Mouse (Mus musculus) gastrocnemius, adult 2 months (tissue): ENCODE measurements around the gene Stx8. TPM values are rescaled to one million over a fixed set of nuclear protein-coding genes. Genes with fewer than 3 reads are reported as not detected.

Experiments used
- DNase-seq: peaks from one replicate; pipeline ENCODE4 v3.0.0; 2022
- H3K27ac ChIP-seq: fragments of 200-600 bp; 2 replicates; pipeline ENCODE4 v1.8.1; 2022; ENCODE audit warnings: mild to moderate bottlenecking
- H3K4me3 ChIP-seq: fragments of 200-600 bp; 2 replicates; pipeline ENCODE4 v1.8.1; 2022; ENCODE audit warnings: mild to moderate bottlenecking, moderate library complexity
- CTCF ChIP-seq: fragments of 200-600 bp; IDR thresholded peaks from 2 replicates; pipeline ENCODE4 v1.8.1; 2022; ENCODE audit warnings: antibody characterized with exemption, mild to moderate bottlenecking, moderate library complexity
- intact Hi-C: fragments of 180-260 bp; cut with DNase I; formaldehyde crosslinking; loops from one replicate; pipeline ENCODE4 v1.15.1; 2025
- total RNA-seq, 2 experiments: library from RNA; stranded (reverse); gene quantifications; 2 replicates each; pipeline ENCODE4 v1.2.3; 2021

Gene Stx8
- total RNA-seq, 2 experiments from 2014 or later, result 21.0 to 25.9 TPM

DNA sequence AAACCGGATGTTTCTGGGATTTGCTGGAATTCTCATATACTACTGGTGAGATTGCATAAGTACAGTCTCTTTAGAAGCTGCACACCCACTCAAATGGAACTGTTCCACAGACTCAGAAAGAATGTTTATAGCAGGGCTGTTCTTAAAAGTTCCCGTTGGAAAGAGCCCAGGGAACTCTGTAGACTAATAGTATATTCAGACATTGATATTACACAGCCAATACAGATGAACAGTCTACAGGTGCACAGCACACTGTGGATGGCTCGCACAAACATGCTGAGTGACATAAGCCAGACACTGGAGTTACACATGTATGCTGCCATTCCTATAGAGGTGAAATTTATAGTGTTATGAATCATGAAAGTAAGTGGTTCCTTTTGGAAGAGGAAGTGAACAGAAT, 32.9 kb downstream of the Stx8 start:
- no peak for DNase-seq
- Histone ChIP-seq H3K4me3 (no peak overlapping the region), H3K27ac (no peak overlapping the region)
- intact Hi-C loops, result no loop called here
- TF ChIP-seq CTCF, result no peak

DNA sequence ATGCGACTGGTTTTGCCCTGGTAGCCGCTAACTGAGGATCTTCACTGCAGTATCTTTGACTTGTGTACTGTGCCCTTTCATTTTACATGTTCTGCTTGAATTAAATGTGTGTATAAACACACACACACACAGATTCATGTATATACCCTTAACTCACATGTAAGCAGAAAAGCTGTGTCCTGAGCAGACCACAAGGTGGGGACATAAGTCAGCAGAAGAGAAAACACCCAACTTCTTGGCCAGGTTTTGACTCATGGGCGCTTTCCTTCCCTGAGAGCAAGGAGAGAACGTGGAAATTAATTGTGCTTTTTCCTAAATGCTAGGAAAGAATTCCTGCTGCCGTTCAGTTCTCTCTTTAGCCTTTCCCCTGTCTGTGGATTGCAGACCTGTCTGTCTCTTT, 33.6 kb downstream of the Stx8 start:
- intact Hi-C loops, result no loop called here
- Histone ChIP-seq H3K27ac (no peak overlapping the region), H3K4me3 (no peak overlapping the region)
- DNase-seq, result no peak
- peak; percentile 32; the same call in 1 of the 2 replicates for TF ChIP-seq CTCF

- DNase-seq, result peak; percentile 73
- no peak overlapping the region for H3K27ac ChIP-seq
- intact Hi-C loops, result loop anchor here (1.0 kb wide), 1 partner anchor 404 kb away; no protein-coding TSS in a partner anchor
- peak; percentile 96 for TF ChIP-seq CTCF
- no peak overlapping the region for H3K4me3 ChIP-seq
Measured at GRCm38 (mm10) chr11:68004191-68004590, 38.2 kb downstream of the Stx8 start.

- intact Hi-C loops, result no loop called here
- Histone ChIP-seq H3K4me3 (no peak overlapping the region), H3K27ac (no peak overlapping the region)
- DNase-seq, result no peak
- no peak for TF ChIP-seq CTCF
Measured at GRCm38 (mm10) chr11:68006216-68006789, 40.3 kb downstream of the Stx8 start.

- no peak overlapping the region for H3K27ac ChIP-seq
- intact Hi-C loops, result no loop called here
- no peak for DNase-seq
- H3K4me3 ChIP-seq, result no peak overlapping the region
- TF ChIP-seq CTCF, result no peak
Measured at GRCm38 (mm10) chr11:68007645-68008044, 41.7 kb downstream of the Stx8 start.

- Histone ChIP-seq H3K4me3 (no peak overlapping the region), H3K27ac (no peak overlapping the region)
- no peak for DNase-seq
- TF ChIP-seq CTCF, result no peak
- intact Hi-C loops, result no loop called here
Measured at GRCm38 (mm10) chr11:68009377-68009776, 43.4 kb downstream of the Stx8 start.

GRCm38 (mm10) chr11:68012207-68012606, 46.2 kb downstream of the Stx8 start:
- TF ChIP-seq CTCF, result no peak
- intact Hi-C loops, result no loop called here
- no peak for DNase-seq
- no peak overlapping the region for H3K4me3 ChIP-seq
- H3K27ac ChIP-seq, result no peak overlapping the region

GRCm38 (mm10) chr11:68018191-68018590, 52.2 kb downstream of the Stx8 start:
- TF ChIP-seq CTCF, result no peak
- H3K27ac ChIP-seq, result no peak overlapping the region
- no peak for DNase-seq
- H3K4me3 ChIP-seq, result no peak overlapping the region
- intact Hi-C loops, result no loop called here

GRCm38 (mm10) chr11:68019156-68019555, 53.2 kb downstream of the Stx8 start:
- Histone ChIP-seq H3K4me3 (no peak overlapping the region), H3K27ac (no peak overlapping the region)
- TF ChIP-seq CTCF, result no peak
- no peak for DNase-seq
- intact Hi-C loops, result no loop called here

DNA sequence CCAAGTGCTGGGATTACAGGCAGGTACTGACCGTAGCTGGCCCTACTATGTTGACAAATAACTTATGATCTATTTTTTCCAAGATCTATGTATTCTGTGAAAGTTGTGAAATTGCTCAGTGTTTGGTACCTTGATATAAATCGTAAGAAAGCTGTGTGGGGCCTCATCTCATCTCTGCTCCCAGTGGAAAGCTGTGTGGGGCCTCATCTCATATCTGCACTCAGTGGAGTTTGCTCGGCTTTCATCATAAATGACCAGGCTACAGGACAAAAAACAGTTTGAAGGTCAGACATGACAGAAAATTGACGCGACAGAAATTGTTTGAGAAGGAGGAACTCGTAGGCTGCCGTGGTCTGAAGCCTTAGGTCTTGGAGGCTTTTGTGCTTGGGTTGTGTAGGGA, 56.0 kb downstream of the Stx8 start:
- intact Hi-C loops, result no loop called here
- H3K27ac ChIP-seq, result no peak overlapping the region
- TF ChIP-seq CTCF, result no peak
- no peak overlapping the region for H3K4me3 ChIP-seq
- no peak for DNase-seq

- TF ChIP-seq CTCF, result no peak
- intact Hi-C loops, result no loop called here
- 0 out of 2 replicates have a peak overlapping the region, but pooled peaks have one; percentile 5 for H3K27ac ChIP-seq
- DNase-seq, result no peak
- no peak overlapping the region for H3K4me3 ChIP-seq
Measured at GRCm38 (mm10) chr11:68022895-68023294, 56.9 kb downstream of the Stx8 start.

GRCm38 (mm10) chr11:68023811-68024369, 57.9 kb downstream of the Stx8 start:
- Histone ChIP-seq H3K4me3 (no peak overlapping the region), H3K27ac (no peak overlapping the region)
- intact Hi-C loops, result no loop called here
- no peak for DNase-seq
- no peak for TF ChIP-seq CTCF

- Histone ChIP-seq H3K4me3 (no peak overlapping the region), H3K27ac (no peak overlapping the region)
- no peak for DNase-seq
- intact Hi-C loops, result no loop called here
- peak; percentile 23; the same call in 1 of the 2 replicates for TF ChIP-seq CTCF
Measured at GRCm38 (mm10) chr11:68026590-68026989, 60.6 kb downstream of the Stx8 start.

GRCm38 (mm10) chr11:68029079-68029478, 63.1 kb downstream of the Stx8 start:
- no peak overlapping the region for H3K4me3 ChIP-seq
- no peak overlapping the region for H3K27ac ChIP-seq
- no peak for DNase-seq
- intact Hi-C loops, result no loop called here
- TF ChIP-seq CTCF, result no peak
